Mouse (Mus musculus): ENCODE data around the gene Irgc1. TPM values are rescaled to one million over a fixed set of nuclear protein-coding genes. Genes with fewer than 3 reads are reported as not detected.

Irgc1 gene
- polyA plus RNA-seq, 1 experiment from 2014 or later, result 0.36 TPM

- Histone ChIP-seq H3K9ac (ENCODE audit: low read depth, low read length) (no peak overlapping the region), H3K9me3 (ENCODE audit: control insufficient read depth, low read length) (peaks cover 4% of the 10 kb centered on the region; the same call in 1 of the 2 replicates), H3K4me1 (ENCODE audit: control insufficient read depth, insufficient read depth, low read length) (0 out of 2 replicates have a peak, but pooled peaks cover 3% of the 10 kb centered on the region), H3K36me3 (ENCODE audit: control insufficient read depth, insufficient read depth, low read length) (no peaks in the 10 kb centered on the region), H3K27me3 (replicated peaks; ENCODE audit: control insufficient read depth, insufficient read depth, low read length) (no peaks in the 10 kb centered on the region), H3K4me3 (ENCODE audit: low read depth, low read length) (no peak overlapping the region), H3K4me2 (ENCODE audit: low read depth, low read length) (no peak overlapping the region), H3K27ac (replicated peaks; ENCODE audit: low read depth, low read length) (no peak overlapping the region)
- 85% methylated on average over 5 of the region's 5 CpGs for whole genome bisulfite sequencing
- no peak for ATAC-seq (ENCODE audit: low read depth)
- no peak for DNase-seq (ENCODE audit: low spot score)
These were observed 15.8 kb upstream of the Irgc1 start for GRCm38 (mm10) chr7:24467886-24468285.

GRCm38 (mm10) chr7:24466835-24467234, 14.7 kb upstream of the Irgc1 start:
- Histone ChIP-seq H3K27me3 (replicated peaks; ENCODE audit: control insufficient read depth, insufficient read depth, low read length) (no peaks in the 10 kb centered on the region), H3K9me3 (ENCODE audit: control insufficient read depth, low read length) (peaks cover 4% of the 10 kb centered on the region; the same call in 1 of the 2 replicates), H3K4me2 (ENCODE audit: low read depth, low read length) (no peak overlapping the region), H3K36me3 (ENCODE audit: control insufficient read depth, insufficient read depth, low read length) (no peaks in the 10 kb centered on the region), H3K27ac (replicated peaks; ENCODE audit: low read depth, low read length) (no peak overlapping the region), H3K4me1 (ENCODE audit: control insufficient read depth, insufficient read depth, low read length) (peaks cover 10% of the 10 kb centered on the region), H3K9ac (ENCODE audit: low read depth, low read length) (no peak overlapping the region), H3K4me3 (ENCODE audit: low read depth, low read length) (no peak overlapping the region)
- WGBS, result 91% methylated on average over 6 of the region's 6 CpGs
- DNase-seq (ENCODE audit: low spot score) (no peak), ATAC-seq (ENCODE audit: low read depth) (no peak)

GRCm38 (mm10) chr7:24462388-24463319, 10.6 kb upstream of the Irgc1 start, which contains the start of gene Plaur:
TSS of gene Plaur (plus strand) at chr7:24462484.
- peak within 1 kb of the TSS; percentile 49 for H3K9ac ChIP-seq (ENCODE audit: low read depth, low read length)
- H3K4me1 ChIP-seq (ENCODE audit: control insufficient read depth, insufficient read depth, low read length), result peaks cover 14% of the 10 kb centered on the region
- WGBS, result 5% methylated on average over 24 of the region's 27 CpGs
- DNase-seq (ENCODE audit: low spot score) (no peak), ATAC-seq (ENCODE audit: low read depth) (peak; percentile 64)
- H3K9me3 ChIP-seq (ENCODE audit: control insufficient read depth, low read length), result no peaks in the 10 kb centered on the region
- H3K27me3 ChIP-seq (replicated peaks; ENCODE audit: control insufficient read depth, insufficient read depth, low read length), result no peaks in the 10 kb centered on the region
- H3K4me2 ChIP-seq (ENCODE audit: low read depth, low read length), result peak within 1 kb of the TSS; percentile 51
- no peaks in the 10 kb centered on the region for H3K36me3 ChIP-seq (ENCODE audit: control insufficient read depth, insufficient read depth, low read length)
- H3K4me3 ChIP-seq (ENCODE audit: low read depth, low read length), result peak within 1 kb of the TSS; percentile 33
- H3K27ac ChIP-seq (replicated peaks; ENCODE audit: low read depth, low read length), result no peak within 1 kb of the TSS; the same call in 1 of the 2 replicates

- no peaks in the 10 kb centered on the region for H3K36me3 ChIP-seq (ENCODE audit: control insufficient read depth, insufficient read depth, low read length)
- H3K9me3 ChIP-seq (ENCODE audit: control insufficient read depth, low read length), result no peaks in the 10 kb centered on the region
- WGBS, result 50% methylated on average over 13 of the region's 14 CpGs
- peaks cover 14% of the 10 kb centered on the region for H3K4me1 ChIP-seq (ENCODE audit: control insufficient read depth, insufficient read depth, low read length)
- H3K27ac ChIP-seq (replicated peaks; ENCODE audit: low read depth, low read length), result no peak overlapping the region; the same call in 1 of the 2 replicates
- no peaks in the 10 kb centered on the region for H3K27me3 ChIP-seq (replicated peaks; ENCODE audit: control insufficient read depth, insufficient read depth, low read length)
- H3K9ac ChIP-seq (ENCODE audit: low read depth, low read length), result no peak overlapping the region
- DNase-seq (ENCODE audit: low spot score), result no peak
- no peak overlapping the region for H3K4me2 ChIP-seq (ENCODE audit: low read depth, low read length)
- no peak for ATAC-seq (ENCODE audit: low read depth)
- H3K4me3 ChIP-seq (ENCODE audit: low read depth, low read length), result no peak overlapping the region
These were observed 9.4 kb upstream of the Irgc1 start for GRCm38 (mm10) chr7:24461376-24462051.

- H3K27me3 ChIP-seq (replicated peaks; ENCODE audit: control insufficient read depth, insufficient read depth, low read length), result no peaks in the 10 kb centered on the region
- no peak overlapping the region for H3K27ac ChIP-seq (replicated peaks; ENCODE audit: low read depth, low read length)
- ATAC-seq (ENCODE audit: low read depth), result no peak
- no peak overlapping the region for H3K4me3 ChIP-seq (ENCODE audit: low read depth, low read length)
- H3K36me3 ChIP-seq (ENCODE audit: control insufficient read depth, insufficient read depth, low read length), result no peaks in the 10 kb centered on the region
- WGBS, result 60% methylated on average over 3 of the region's 3 CpGs
- H3K9ac ChIP-seq (ENCODE audit: low read depth, low read length), result no peak overlapping the region
- DNase-seq (ENCODE audit: low spot score), result no peak
- H3K4me2 ChIP-seq (ENCODE audit: low read depth, low read length), result no peak overlapping the region
- no peaks in the 10 kb centered on the region for H3K9me3 ChIP-seq (ENCODE audit: control insufficient read depth, low read length)
- H3K4me1 ChIP-seq (ENCODE audit: control insufficient read depth, insufficient read depth, low read length), result peaks cover 14% of the 10 kb centered on the region
These were observed 7.7 kb upstream of the Irgc1 start for GRCm38 (mm10) chr7:24459843-24460242.

GRCm38 (mm10) chr7:24459440-24459839, 7.3 kb upstream of the Irgc1 start:
- Histone ChIP-seq H3K4me3 (ENCODE audit: low read depth, low read length) (no peak overlapping the region), H3K9me3 (ENCODE audit: control insufficient read depth, low read length) (no peaks in the 10 kb centered on the region), H3K27me3 (replicated peaks; ENCODE audit: control insufficient read depth, insufficient read depth, low read length) (no peaks in the 10 kb centered on the region), H3K36me3 (ENCODE audit: control insufficient read depth, insufficient read depth, low read length) (no peaks in the 10 kb centered on the region), H3K4me2 (ENCODE audit: low read depth, low read length) (no peak overlapping the region), H3K4me1 (ENCODE audit: control insufficient read depth, insufficient read depth, low read length) (peaks cover 14% of the 10 kb centered on the region), H3K27ac (replicated peaks; ENCODE audit: low read depth, low read length) (no peak overlapping the region), H3K9ac (ENCODE audit: low read depth, low read length) (no peak overlapping the region)
- no peak for ATAC-seq (ENCODE audit: low read depth)
- WGBS, result 77% methylated on average over 5 of the region's 5 CpGs
- no peak for DNase-seq (ENCODE audit: low spot score)

GRCm38 (mm10) chr7:24457726-24458370, 5.8 kb upstream of the Irgc1 start:
- Histone ChIP-seq H3K9me3 (ENCODE audit: control insufficient read depth, low read length) (no peaks in the 10 kb centered on the region), H3K4me3 (ENCODE audit: low read depth, low read length) (no peak overlapping the region), H3K27ac (replicated peaks; ENCODE audit: low read depth, low read length) (no peak overlapping the region), H3K4me2 (ENCODE audit: low read depth, low read length) (no peak overlapping the region), H3K36me3 (ENCODE audit: control insufficient read depth, insufficient read depth, low read length) (no peaks in the 10 kb centered on the region), H3K4me1 (ENCODE audit: control insufficient read depth, insufficient read depth, low read length) (peaks cover 11% of the 10 kb centered on the region), H3K9ac (ENCODE audit: low read depth, low read length) (no peak overlapping the region), H3K27me3 (replicated peaks; ENCODE audit: control insufficient read depth, insufficient read depth, low read length) (no peaks in the 10 kb centered on the region)
- 64% methylated on average over 10 of the region's 10 CpGs for WGBS
- DNase-seq (ENCODE audit: low spot score) (no peak), ATAC-seq (ENCODE audit: low read depth) (no peak)

GRCm38 (mm10) chr7:24455726-24456125, 3.6 kb upstream of the Irgc1 start:
- Histone ChIP-seq H3K9me3 (ENCODE audit: control insufficient read depth, low read length) (no peaks in the 10 kb centered on the region), H3K4me2 (ENCODE audit: low read depth, low read length) (no peak overlapping the region), H3K4me3 (ENCODE audit: low read depth, low read length) (no peak overlapping the region), H3K27ac (replicated peaks; ENCODE audit: low read depth, low read length) (no peak overlapping the region), H3K36me3 (ENCODE audit: control insufficient read depth, insufficient read depth, low read length) (no peaks in the 10 kb centered on the region), H3K4me1 (ENCODE audit: control insufficient read depth, insufficient read depth, low read length) (no peaks in the 10 kb centered on the region), H3K9ac (ENCODE audit: low read depth, low read length) (no peak overlapping the region), H3K27me3 (replicated peaks; ENCODE audit: control insufficient read depth, insufficient read depth, low read length) (no peaks in the 10 kb centered on the region)
- DNase-seq (ENCODE audit: low spot score), result no peak
- ATAC-seq (ENCODE audit: low read depth), result no peak
- WGBS, result 75% methylated on average over 5 of the region's 5 CpGs
